7 mouse cellular contexts compared by ENCODE assay signal in genomic region chr10:17330904-17331606, GRCm38 (mm10).
DNase-seq lines count a peak whose midpoint lies in the region; ATAC-seq and TF ChIP-seq lines count a peak whose summit lies in the region.

No protein-coding gene starts in this region.

- H3K4me3 ChIP-seq in liver, adult 2 months (ENCODE audit: insufficient read depth, low read depth, low read length): peak overlapping the region; percentile 43
- peak overlapping the region; percentile 23 for H3K4me3 ChIP-seq in hindbrain, embryonic 11.5 days (ENCODE audit: low read depth, low read length)
- H3K4me3 ChIP-seq in midbrain, embryonic 13.5 days (replicated peaks): peak overlapping the region; percentile 31

- WGBS in liver, adult 2 months: 15% methylated on average over 6 of the region's 6 CpGs
- 4% methylated on average over 6 of the region's 6 CpGs for WGBS in hindbrain, embryonic 11.5 days
- under 1% methylated on average over 6 of the region's 6 CpGs for WGBS in midbrain, embryonic 13.5 days

- H3K27ac ChIP-seq in liver, adult 2 months (replicated peaks; ENCODE audit: insufficient read depth, low read depth, low read length): no peak overlapping the region
- H3K27ac ChIP-seq in hindbrain, embryonic 11.5 days (ENCODE audit: low read depth, low read length): peak overlapping the region; percentile 90
- peak overlapping the region; percentile 90 for H3K27ac ChIP-seq in midbrain, embryonic 13.5 days

- TF ChIP-seq CTCF in liver, adult 2 months (IDR thresholded peaks at IDR 0.05; ENCODE audit: low read depth, low read length): no peak

- ATAC-seq in hindbrain, embryonic 11.5 days (ENCODE audit: low FRiP score): peak; percentile 53
- ATAC-seq in midbrain, embryonic 13.5 days: peak; percentile 84

- peak overlapping the region; percentile 40 for H3K4me2 ChIP-seq in hindbrain, embryonic 11.5 days (replicated peaks; ENCODE audit: low read depth, low read length)
- H3K4me2 ChIP-seq in midbrain, embryonic 13.5 days (replicated peaks): peak overlapping the region; percentile 53

- DNase-seq in liver, adult 2 months (ENCODE audit: extremely low read depth, low read depth, low spot score): peak; percentile 26
- DNase-seq in liver: no peak
- peak; percentile 34 for DNase-seq in cerebellum, adult 9-11 months
- peak; percentile 45 for DNase-seq in hindbrain, embryonic 11.5 days (ENCODE audit: low spot score)
- no peak for DNase-seq in urinary bladder, postnatal 36 days (ENCODE audit: low spot score in 2 of 2)
- DNase-seq in layer of hippocampus, postnatal 36 days: no peak

- H3K4me1 ChIP-seq in liver, adult 2 months (ENCODE audit: control insufficient read depth, insufficient read depth, low read length): peaks cover 2% of the 10 kb centered on the region; the same call in 1 of the 2 replicates
- H3K4me1 ChIP-seq in hindbrain, embryonic 11.5 days (replicated peaks; ENCODE audit: control insufficient read depth, insufficient read depth, low read length): peaks cover 3% of the 10 kb centered on the region
- H3K4me1 ChIP-seq in midbrain, embryonic 13.5 days (replicated peaks): peaks cover 38% of the 10 kb centered on the region

- H3K36me3 ChIP-seq in liver, adult 2 months (ENCODE audit: control insufficient read depth, insufficient read depth, low read length): no peaks in the 10 kb centered on the region
- no peaks in the 10 kb centered on the region for H3K36me3 ChIP-seq in hindbrain, embryonic 11.5 days (ENCODE audit: control insufficient read depth, insufficient read depth, low read length)
- no peaks in the 10 kb centered on the region for H3K36me3 ChIP-seq in midbrain, embryonic 13.5 days

- no peaks in the 10 kb centered on the region for H3K27me3 ChIP-seq in liver, adult 2 months (ENCODE audit: control insufficient read depth, insufficient read depth, low read length)
- no peaks in the 10 kb centered on the region for H3K27me3 ChIP-seq in hindbrain, embryonic 11.5 days (ENCODE audit: control insufficient read depth, insufficient read depth, low read length)
- no peaks in the 10 kb centered on the region for H3K27me3 ChIP-seq in midbrain, embryonic 13.5 days

- no peaks in the 10 kb centered on the region for H3K79me2 ChIP-seq in liver, adult 2 months (ENCODE audit: control insufficient read depth, insufficient read depth, low read length)

- TF ChIP-seq POLR2A in liver, adult 2 months (IDR thresholded peaks at IDR 0.05; ENCODE audit: extremely low read depth, insufficient read depth, low read length): no peak

- H3K9ac ChIP-seq in liver, adult 2 months (ENCODE audit: low read depth, low read length): peak overlapping the region; percentile 4; the same call in 1 of the 2 replicates
- H3K9ac ChIP-seq in hindbrain, embryonic 11.5 days (ENCODE audit: low read depth, low read length): peak overlapping the region; percentile 52; the same call in 1 of the 2 replicates
- peak overlapping the region; percentile 53 for H3K9ac ChIP-seq in midbrain, embryonic 13.5 days (replicated peaks)

- no peaks in the 10 kb centered on the region for H3K9me3 ChIP-seq in hindbrain, embryonic 11.5 days (ENCODE audit: control insufficient read depth, low read length)
- no peaks in the 10 kb centered on the region for H3K9me3 ChIP-seq in midbrain, embryonic 13.5 days

Comparison
In these comparisons a context has a peak if more than half of its experiments do, and no peak if none do; other contexts are left out.
1. DNase-seq: peak in liver, adult 2 months (single experiment), cerebellum, adult 9-11 months (single experiment) and hindbrain, embryonic 11.5 days (single experiment); none in liver (single experiment), urinary bladder, postnatal 36 days (0 of 2) and layer of hippocampus, postnatal 36 days (0 of 2).
2. Peak in every context shown above with its lines, with median percentiles within 50 percentile points of each other: H3K4me3 ChIP-seq and H3K9ac ChIP-seq.